Mouse (Mus musculus) lung, embryonic 15.5 days (tissue): Measurements from ENCODE around the gene Map4k5. TPM values are rescaled to one million over a fixed set of nuclear protein-coding genes. Genes with fewer than 3 reads are reported as not detected.

ENCODE experiments used
- ATAC-seq: fragments of 200-750 bp; cut with Nextera tagmentation; 2 replicates; pipeline ENCODE4 v1.8.0; 2017; ENCODE audit warnings: moderate number of reproducible peaks, borderline replicate concordance; ENCODE audit not compliant: low FRiP score, low TSS enrichment; ENCODE audit errors: extremely low read depth
- H3K27ac ChIP-seq: fragments of 300-500 bp; sonication (generic); 2 replicates; pipeline ENCODE4 v1.5.1; 2015; ENCODE audit warnings: moderate library complexity, mild to moderate bottlenecking, inconsistent platforms
- H3K27me3 ChIP-seq: fragments of 300-500 bp; sonication (generic); 2 replicates; pipeline ENCODE4 v1.6.1; 2015; ENCODE audit warnings: inconsistent platforms
- H3K36me3 ChIP-seq: fragments of 300-500 bp; sonication (generic); 2 replicates; pipeline ENCODE4 v1.6.1; 2015; ENCODE audit warnings: inconsistent platforms
- H3K4me1 ChIP-seq: fragments of 300-500 bp; sonication (generic); 2 replicates; pipeline ENCODE4 v1.6.1; 2015; ENCODE audit warnings: inconsistent platforms
- H3K4me2 ChIP-seq: fragments of 300-500 bp; sonication (generic); 2 replicates; pipeline ENCODE4 v1.6.1; 2015; ENCODE audit warnings: inconsistent platforms, mild to moderate bottlenecking, moderate library complexity
- H3K4me3 ChIP-seq: fragments of 300-500 bp; sonication (generic); 2 replicates; pipeline ENCODE4 v1.5.1; 2015; ENCODE audit warnings: mild to moderate bottlenecking, inconsistent platforms
- H3K9ac ChIP-seq: fragments of 300-500 bp; sonication (generic); 2 replicates; pipeline ENCODE4 v1.6.1; 2015; ENCODE audit warnings: inconsistent platforms
- H3K9me3 ChIP-seq: fragments of 300-500 bp; sonication (generic); 2 replicates; pipeline ENCODE4 v1.6.1; 2016; ENCODE audit warnings: inconsistent platforms
- WGBS: fragments of 180-500 bp; shearing (Covaris S2); methylation state at CpG from one replicate; pipeline ENCODE4 v1.1.7; 2015; 5-methylcytosine and 5-hydroxymethylcytosine counted together
- polyA plus RNA-seq: library from polyadenylated mRNA; unstranded; fragments of >200 nt; fragmentation: Nextera tagmentation; extraction: Ambion mirVana; gene quantifications from 2 replicates; pipeline ENCODE4 v1.2.1, GENCODE M21; 2015

Gene Map4k5
- polyA plus RNA-seq = 34.2 and 35.6 TPM in 2 replicates

DNA sequence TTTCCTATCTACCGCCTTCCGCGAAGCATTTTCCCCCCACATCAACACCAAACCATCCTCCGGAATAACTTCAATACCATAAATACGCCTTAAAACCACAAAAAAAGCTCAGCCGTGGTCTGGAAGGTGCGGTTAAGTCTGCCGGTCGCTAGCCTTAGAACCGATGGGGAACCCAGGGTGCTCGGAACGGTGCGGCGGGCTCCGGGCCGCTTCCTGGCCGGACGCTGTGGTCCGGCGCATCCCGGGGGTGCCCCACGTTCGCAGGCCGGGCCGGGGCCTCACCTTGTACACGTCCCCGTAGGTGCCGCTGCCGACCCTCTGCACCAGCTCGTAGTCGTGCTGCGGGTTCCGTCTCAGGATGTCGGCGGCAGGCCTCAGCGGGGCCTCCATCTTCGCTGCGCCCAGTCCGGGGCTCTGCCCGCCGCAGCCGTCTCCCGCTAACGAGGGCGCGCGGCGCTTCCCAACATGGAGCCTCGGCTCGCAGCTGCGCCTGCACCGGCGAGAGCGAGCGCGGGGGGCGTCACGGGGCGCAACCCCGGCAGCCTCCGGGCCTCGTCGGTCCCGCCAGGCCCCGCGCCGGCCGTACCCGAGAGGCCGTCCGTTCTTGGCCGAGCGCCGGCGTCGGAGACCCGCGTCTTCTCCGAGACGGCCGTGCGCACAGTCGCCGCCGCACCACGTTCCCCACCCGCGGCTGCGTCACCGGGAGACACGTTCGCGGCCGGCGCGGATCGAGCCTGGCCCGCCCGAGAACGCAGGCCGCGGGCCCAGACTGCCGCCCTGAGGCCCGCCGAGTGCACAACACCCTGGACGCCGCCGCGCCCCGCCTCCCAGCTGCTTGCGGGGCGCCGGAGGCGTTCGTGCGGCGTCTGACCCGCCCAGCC lies at the start of gene Map4k5, which contains the start of gene Atl1:
Map4k5 (minus strand) TSS at position 830 of the 881 bp plus-strand sequence.
Atl1 (plus strand) TSS at position 244 of the 881 bp plus-strand sequence.
- WGBS = under 1% methylated on average over 118 of the region's 118 CpGs
- H3K4me3 ChIP-seq = peak within 1 kb of the TSS; percentile 68
- no peaks in the 10 kb centered on the region for H3K27me3 ChIP-seq
- peak within 1 kb of the TSS; percentile 91 for H3K27ac ChIP-seq
- peak within 1 kb of the TSS; percentile 60 for H3K4me2 ChIP-seq
- peak within 1 kb of the TSS; percentile 77 for H3K9ac ChIP-seq
- peaks cover 32% of the 10 kb centered on the region for H3K4me1 ChIP-seq
- no peaks in the 10 kb centered on the region for H3K36me3 ChIP-seq
- peak; percentile 94 for ATAC-seq
- H3K9me3 ChIP-seq = no peaks in the 10 kb centered on the region

DNA sequence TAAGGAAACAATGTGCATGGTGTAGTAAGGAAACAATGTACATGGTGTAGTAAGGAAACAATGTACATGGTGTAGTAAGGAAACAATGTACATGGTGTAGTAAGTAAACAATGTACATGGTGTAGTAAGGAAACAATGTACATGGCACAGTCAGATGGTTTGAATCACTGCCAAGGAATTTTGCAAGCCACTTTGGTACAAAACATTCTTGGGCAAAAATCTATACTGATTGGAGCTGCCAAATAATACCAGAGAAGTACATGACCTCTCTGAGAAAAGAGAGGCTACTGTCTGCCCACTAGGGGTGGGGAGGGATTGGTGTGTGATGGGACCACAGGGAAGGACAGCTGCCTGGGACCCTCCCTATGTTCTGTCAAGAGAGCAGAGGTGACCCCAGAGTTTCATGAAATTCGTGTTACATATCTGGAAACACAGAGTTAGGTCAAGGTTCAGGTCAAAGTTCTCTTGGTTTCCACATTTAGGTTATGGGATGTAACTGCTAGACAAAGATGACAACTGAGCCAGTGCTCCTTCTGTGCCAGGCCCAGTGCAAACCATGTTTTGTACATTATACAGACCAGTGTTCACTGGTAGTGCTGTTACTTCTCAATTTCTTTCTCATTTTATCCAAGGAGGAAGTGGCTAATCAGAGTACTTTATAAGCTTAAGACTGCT lies 48.8 kb upstream of the Map4k5 start:
- ATAC-seq = no peak
- 44% methylated on average over 1 of the region's 1 CpGs for WGBS
- no peak overlapping the region for H3K9ac ChIP-seq
- no peak overlapping the region for H3K27ac ChIP-seq
- H3K36me3 ChIP-seq = 0 out of 2 replicates have a peak, but pooled peaks cover 4% of the 10 kb centered on the region
- no peak overlapping the region for H3K4me2 ChIP-seq
- no peaks in the 10 kb centered on the region for H3K27me3 ChIP-seq
- no peak overlapping the region for H3K4me3 ChIP-seq
- H3K4me1 ChIP-seq = 0 out of 2 replicates have a peak, but pooled peaks cover 3% of the 10 kb centered on the region
- no peaks in the 10 kb centered on the region for H3K9me3 ChIP-seq

- H3K9ac ChIP-seq = no peak overlapping the region
- WGBS = 60% methylated on average over 2 of the region's 2 CpGs
- 0 out of 2 replicates have a peak, but pooled peaks cover 4% of the 10 kb centered on the region for H3K36me3 ChIP-seq
- H3K9me3 ChIP-seq = no peaks in the 10 kb centered on the region
- no peak overlapping the region for H3K4me2 ChIP-seq
- H3K27me3 ChIP-seq = no peaks in the 10 kb centered on the region
- 0 out of 2 replicates have a peak, but pooled peaks cover 3% of the 10 kb centered on the region for H3K4me1 ChIP-seq
- H3K4me3 ChIP-seq = no peak overlapping the region
- no peak for ATAC-seq
- no peak overlapping the region for H3K27ac ChIP-seq
These were observed 46.3 kb upstream of the Map4k5 start for GRCm38 (mm10) chr12:69939291-69939690.

DNA sequence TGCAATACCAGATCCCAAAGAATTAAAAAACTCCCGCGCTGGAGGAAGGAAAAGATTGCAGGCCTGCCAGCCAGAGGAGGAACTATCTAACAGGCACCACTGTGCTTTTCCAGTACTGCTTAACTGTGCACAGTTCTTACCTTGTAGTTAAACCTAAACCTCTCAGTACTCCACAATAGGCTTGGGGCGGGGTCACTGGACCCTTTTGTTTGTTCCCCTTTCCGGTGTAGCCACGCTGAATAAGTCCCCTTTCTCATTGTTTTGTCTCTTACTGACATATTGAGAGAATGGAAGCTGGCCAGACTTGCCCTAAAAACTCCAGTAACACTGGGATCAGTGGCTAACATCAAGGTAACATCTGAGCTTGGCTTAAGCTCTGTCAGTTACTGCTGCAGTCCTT lies 44.7 kb upstream of the Map4k5 start:
- Histone ChIP-seq H3K9me3 (no peaks in the 10 kb centered on the region), H3K4me1 (0 out of 2 replicates have a peak, but pooled peaks cover 3% of the 10 kb centered on the region), H3K4me2 (no peak overlapping the region), H3K4me3 (no peak overlapping the region), H3K9ac (no peak overlapping the region), H3K36me3 (0 out of 2 replicates have a peak, but pooled peaks cover 4% of the 10 kb centered on the region), H3K27ac (no peak overlapping the region), H3K27me3 (no peaks in the 10 kb centered on the region)
- WGBS = 72% methylated on average over 5 of the region's 5 CpGs
- no peak for ATAC-seq

- Histone ChIP-seq H3K9ac (no peak overlapping the region), H3K36me3 (no peaks in the 10 kb centered on the region), H3K27ac (no peak overlapping the region), H3K4me1 (no peaks in the 10 kb centered on the region), H3K4me3 (no peak overlapping the region), H3K4me2 (no peak overlapping the region), H3K9me3 (no peaks in the 10 kb centered on the region), H3K27me3 (no peaks in the 10 kb centered on the region)
- ATAC-seq = no peak
- 40% methylated on average over 7 of the region's 7 CpGs for WGBS
These were observed 33.7 kb upstream of the Map4k5 start for GRCm38 (mm10) chr12:69926716-69927115.

DNA sequence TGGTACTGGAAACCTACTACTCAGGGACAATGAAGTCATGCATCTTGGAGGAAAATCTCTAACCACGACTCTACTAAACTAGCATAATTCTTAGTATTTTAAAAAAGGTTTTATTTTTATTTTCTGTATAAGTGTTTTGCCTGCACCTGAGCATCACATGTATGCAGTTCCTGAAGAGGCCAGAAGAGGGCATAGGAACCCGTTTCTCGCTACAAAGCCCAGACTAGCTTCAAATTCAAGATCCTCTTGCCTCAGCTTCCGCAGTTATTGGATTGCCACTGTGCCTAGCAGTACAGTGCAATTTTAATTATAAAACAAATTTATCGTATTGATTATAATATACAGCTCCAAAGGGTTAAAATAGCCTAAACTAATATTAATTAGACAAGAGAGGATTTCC lies 31.0 kb upstream of the Map4k5 start:
- 11% methylated on average over 5 of the region's 5 CpGs for WGBS
- H3K4me3 ChIP-seq = no peak overlapping the region
- H3K9ac ChIP-seq = no peak overlapping the region
- H3K27ac ChIP-seq = no peak overlapping the region
- H3K27me3 ChIP-seq = no peaks in the 10 kb centered on the region
- ATAC-seq = no peak
- H3K36me3 ChIP-seq = no peaks in the 10 kb centered on the region
- H3K9me3 ChIP-seq = no peaks in the 10 kb centered on the region
- no peaks in the 10 kb centered on the region for H3K4me1 ChIP-seq
- no peak overlapping the region for H3K4me2 ChIP-seq

DNA sequence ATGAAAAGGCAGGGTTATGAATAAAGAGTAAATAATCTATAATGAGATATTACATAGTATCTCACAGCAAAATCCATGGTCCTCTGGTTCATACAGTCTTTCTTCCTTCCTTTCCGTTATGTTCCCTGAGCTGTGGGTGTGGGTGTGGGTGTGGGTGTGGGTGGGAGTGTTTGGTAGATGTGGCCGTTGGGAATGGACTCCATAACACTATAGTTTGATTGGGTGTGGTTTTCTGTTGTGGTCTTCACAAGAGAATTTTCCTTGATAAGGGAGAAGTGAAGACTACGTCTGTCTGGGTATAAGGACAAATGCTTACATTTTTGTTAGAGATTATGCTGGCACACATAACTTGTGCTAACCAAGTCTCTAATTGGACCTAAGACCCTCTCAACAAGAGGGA lies 30.6 kb upstream of the Map4k5 start:
- Histone ChIP-seq H3K36me3 (no peaks in the 10 kb centered on the region), H3K4me3 (no peak overlapping the region), H3K4me1 (no peaks in the 10 kb centered on the region), H3K27me3 (no peaks in the 10 kb centered on the region), H3K27ac (no peak overlapping the region), H3K9ac (no peak overlapping the region), H3K9me3 (no peaks in the 10 kb centered on the region), H3K4me2 (no peak overlapping the region)
- 41% methylated on average over 3 of the region's 3 CpGs for WGBS
- ATAC-seq = no peak

GRCm38 (mm10) chr12:69923128-69923527 lies 30.1 kb upstream of the Map4k5 start:
- 73% methylated on average over 3 of the region's 3 CpGs for WGBS
- no peaks in the 10 kb centered on the region for H3K36me3 ChIP-seq
- no peak overlapping the region for H3K9ac ChIP-seq
- ATAC-seq = no peak
- no peaks in the 10 kb centered on the region for H3K4me1 ChIP-seq
- H3K27ac ChIP-seq = no peak overlapping the region
- H3K4me3 ChIP-seq = no peak overlapping the region
- H3K27me3 ChIP-seq = no peaks in the 10 kb centered on the region
- no peak overlapping the region for H3K4me2 ChIP-seq
- H3K9me3 ChIP-seq = no peaks in the 10 kb centered on the region

GRCm38 (mm10) chr12:69922099-69922498 lies 29.1 kb upstream of the Map4k5 start:
- ATAC-seq = no peak
- Histone ChIP-seq H3K4me2 (no peak overlapping the region), H3K36me3 (no peaks in the 10 kb centered on the region), H3K4me3 (no peak overlapping the region), H3K27me3 (no peaks in the 10 kb centered on the region), H3K27ac (no peak overlapping the region), H3K4me1 (no peaks in the 10 kb centered on the region), H3K9ac (no peak overlapping the region), H3K9me3 (no peaks in the 10 kb centered on the region)
- WGBS = 51% methylated on average over 1 of the region's 1 CpGs

- no peak overlapping the region for H3K4me3 ChIP-seq
- no peak overlapping the region for H3K27ac ChIP-seq
- H3K9me3 ChIP-seq = no peaks in the 10 kb centered on the region
- ATAC-seq = no peak
- no peak overlapping the region for H3K9ac ChIP-seq
- H3K4me2 ChIP-seq = no peak overlapping the region
- H3K4me1 ChIP-seq = no peaks in the 10 kb centered on the region
- no peaks in the 10 kb centered on the region for H3K27me3 ChIP-seq
- WGBS = 75% methylated on average over 2 of the region's 2 CpGs
- no peaks in the 10 kb centered on the region for H3K36me3 ChIP-seq
These were observed 24.9 kb upstream of the Map4k5 start for GRCm38 (mm10) chr12:69917870-69918269.

DNA sequence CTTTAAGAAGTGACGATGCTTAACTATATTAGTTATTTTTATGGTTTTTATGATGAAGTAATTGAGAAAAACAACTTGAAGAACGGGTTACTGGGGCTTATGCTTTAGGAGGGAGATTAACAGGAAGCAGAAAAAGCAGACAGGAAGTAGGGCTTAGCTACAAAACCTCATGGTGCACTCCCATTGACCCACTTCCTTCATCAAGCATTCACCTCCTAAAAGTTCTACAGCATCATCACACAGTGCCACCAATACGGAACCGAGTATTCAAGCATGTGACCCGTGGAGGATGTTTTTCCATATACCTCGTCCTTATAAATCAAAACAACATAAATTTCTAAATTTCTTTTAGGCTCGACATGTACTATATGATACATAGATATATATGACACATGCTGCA lies 19.7 kb upstream of the Map4k5 start:
- no peaks in the 10 kb centered on the region for H3K36me3 ChIP-seq
- no peak for ATAC-seq
- no peak overlapping the region for H3K4me3 ChIP-seq
- H3K9ac ChIP-seq = no peak overlapping the region
- H3K4me2 ChIP-seq = no peak overlapping the region
- H3K9me3 ChIP-seq = no peaks in the 10 kb centered on the region
- peaks cover 6% of the 10 kb centered on the region; the same call in 1 of the 2 replicates for H3K4me1 ChIP-seq
- no peak overlapping the region for H3K27ac ChIP-seq
- WGBS = 82% methylated on average over 7 of the region's 7 CpGs
- no peaks in the 10 kb centered on the region for H3K27me3 ChIP-seq

GRCm38 (mm10) chr12:69911906-69912305 lies 18.9 kb upstream of the Map4k5 start:
- WGBS = 81% methylated on average over 7 of the region's 7 CpGs
- no peaks in the 10 kb centered on the region for H3K27me3 ChIP-seq
- no peak overlapping the region for H3K4me3 ChIP-seq
- ATAC-seq = no peak
- H3K36me3 ChIP-seq = no peaks in the 10 kb centered on the region
- H3K4me2 ChIP-seq = no peak overlapping the region
- no peaks in the 10 kb centered on the region for H3K9me3 ChIP-seq
- no peak overlapping the region for H3K9ac ChIP-seq
- H3K4me1 ChIP-seq = peaks cover 6% of the 10 kb centered on the region; the same call in 1 of the 2 replicates
- no peak overlapping the region for H3K27ac ChIP-seq
